Mouse (Mus musculus) MEL (cell line): ENCODE data around the gene H3f3a. TPM values are rescaled to one million over a fixed set of nuclear protein-coding genes. Genes with fewer than 3 reads are reported as not detected.

Experiments used
- DNase-seq: peaks from one replicate; pipeline ENCODE4 v3.0.0; 2011; ENCODE audit warnings: low read depth, low spot score
- H3K27ac ChIP-seq: 2 replicates; pipeline ENCODE4 v1.5.1; 2012; ENCODE audit warnings: low read depth, mild to moderate bottlenecking, control low read depth, low read length, moderate library complexity; ENCODE audit not compliant: control insufficient read depth
- H3K27me3 ChIP-seq, 2 experiments: fragments of 150-350 bp in 1 of 2; sonication (generic) in 1 of 2; 2 replicates each; pipeline ENCODE4 v1.6.1; 2012; ENCODE audit warnings: low read length in 2 of 2, mild to moderate bottlenecking in 2 of 2, improper control_type of control experiment in 1 of 2, moderate library complexity in 1 of 2; ENCODE audit not compliant: insufficient read depth in 2 of 2, control insufficient read depth in 1 of 2
- H3K36me3 ChIP-seq, 2 experiments: 2 replicates each; pipeline ENCODE4 v1.6.1; 2012 to 2014; ENCODE audit warnings: low read length in 2 of 2, improper control_type of control experiment in 1 of 2, inconsistent platforms in 1 of 2, mild to moderate bottlenecking in 1 of 2; ENCODE audit not compliant: insufficient read depth in 2 of 2, control insufficient read depth in 1 of 2
- H3K4me1 ChIP-seq, 2 experiments: fragments of 150-350 bp in 1 of 2; sonication (generic) in 1 of 2; 2 replicates each; pipeline ENCODE4 v1.6.1; 2012; ENCODE audit warnings: low read length in 2 of 2, improper control_type of control experiment in 1 of 2, mild to moderate bottlenecking in 1 of 2; ENCODE audit not compliant: insufficient read depth in 2 of 2, control insufficient read depth in 1 of 2
- H3K4me3 ChIP-seq, 2 experiments: fragments of 150-350 bp in 1 of 2; sonication (generic) in 1 of 2; 2 replicates each; pipeline ENCODE4 v1.5.1; 2012; ENCODE audit warnings: low read depth in 2 of 2, low read length in 2 of 2, mild to moderate bottlenecking in 2 of 2, moderate library complexity in 2 of 2, control low read depth in 1 of 2, improper control_type of control experiment in 1 of 2; ENCODE audit not compliant: control insufficient read depth in 1 of 2, insufficient read depth in 1 of 2
- H3K79me2 ChIP-seq: 2 replicates; pipeline ENCODE4 v1.6.1; 2012; ENCODE audit warnings: mild to moderate bottlenecking, low read length, moderate library complexity; ENCODE audit not compliant: control insufficient read depth, poor library complexity, insufficient read depth
- H3K9ac ChIP-seq: 2 replicates; pipeline ENCODE4 v1.6.1; 2012; ENCODE audit warnings: low read depth, mild to moderate bottlenecking, control low read depth, low read length, moderate library complexity; ENCODE audit not compliant: control insufficient read depth, poor library complexity, severe bottlenecking
- H3K9me3 ChIP-seq: fragments of 150-350 bp; sonication (generic); replicated peaks from 2 replicates; pipeline ENCODE4 v1.6.1; 2012; ENCODE audit warnings: mild to moderate bottlenecking, low read length, improper control_type of control experiment, moderate library complexity; ENCODE audit not compliant: insufficient read depth
- CHD1 ChIP-seq: IDR thresholded peaks from 2 replicates; pipeline ENCODE4 v1.6.1; 2012; ENCODE audit warnings: low read depth, mild to moderate bottlenecking, inconsistent platforms, low read length, improper control_type of control experiment
- CHD2 ChIP-seq: IDR thresholded peaks from 2 replicates; pipeline ENCODE4 v1.6.1; 2011; ENCODE audit warnings: low read length, improper control_type of control experiment
- CTCF ChIP-seq, 3 experiments: IDR thresholded peaks in 2 of 3; conservative IDR thresholded peaks in 1 of 3; 2 replicates each; pipeline ENCODE4 v1.5.1; 2011 to 2012; ENCODE audit warnings: low read length in 3 of 3, low read depth in 2 of 3, mild to moderate bottlenecking in 2 of 3, improper control_type of control experiment in 1 of 3, inconsistent platforms in 1 of 3, mixed read lengths in 1 of 3, moderate library complexity in 1 of 3; ENCODE audit not compliant: control insufficient read depth in 1 of 3, insufficient read depth in 1 of 3, poor library complexity in 1 of 3, severe bottlenecking in 1 of 3
- E2F4 ChIP-seq: IDR thresholded peaks from 2 replicates; pipeline ENCODE4 v1.6.1; 2011; ENCODE audit warnings: low read depth, low read length, improper control_type of control experiment, borderline replicate concordance
- ETS1 ChIP-seq: IDR thresholded peaks from 2 replicates; pipeline ENCODE4 v1.6.1; 2012; ENCODE audit warnings: low read depth, mild to moderate bottlenecking, inconsistent platforms, low read length, improper control_type of control experiment, moderate library complexity
- GABPA ChIP-seq: IDR thresholded peaks from 2 replicates; pipeline ENCODE4 v1.6.1; 2012; ENCODE audit warnings: low read depth, mild to moderate bottlenecking, inconsistent platforms, low read length, improper control_type of control experiment, moderate library complexity
- GATA1 ChIP-seq: IDR thresholded peaks from 2 replicates; pipeline ENCODE4 v1.6.1; 2011; ENCODE audit warnings: low read depth, low read length, improper control_type of control experiment
- HCFC1 ChIP-seq: IDR thresholded peaks from 2 replicates; pipeline ENCODE4 v1.6.1; 2012; ENCODE audit warnings: low read depth, mild to moderate bottlenecking, inconsistent platforms, low read length, improper control_type of control experiment, moderate library complexity
- JUND ChIP-seq: IDR thresholded peaks from 2 replicates; pipeline ENCODE4 v1.6.1; 2011; ENCODE audit warnings: low read depth, mild to moderate bottlenecking, improper control_type of control experiment, low read length
- KAT2A ChIP-seq: conservative IDR thresholded peaks from 2 replicates; pipeline ENCODE4 v1.6.1; 2012; ENCODE audit warnings: low read depth, low read length, improper control_type of control experiment, inconsistent platforms
- MAX ChIP-seq: IDR thresholded peaks from 2 replicates; pipeline ENCODE4 v1.6.1; 2011; ENCODE audit warnings: low read length, improper control_type of control experiment
- MAZ ChIP-seq: IDR thresholded peaks from 2 replicates; pipeline ENCODE4 v1.6.1; 2012; ENCODE audit warnings: low read depth, mild to moderate bottlenecking, inconsistent platforms, low read length, improper control_type of control experiment
- MXI1 ChIP-seq: IDR thresholded peaks from 2 replicates; pipeline ENCODE4 v1.6.1; 2011; ENCODE audit warnings: mild to moderate bottlenecking, low read depth, low read length, improper control_type of control experiment
- MYC ChIP-seq: IDR thresholded peaks from 2 replicates; pipeline ENCODE4 v1.6.1; 2011; ENCODE audit warnings: low read depth, mild to moderate bottlenecking, low read length, improper control_type of control experiment, moderate library complexity
- NELFE ChIP-seq: IDR thresholded peaks from 2 replicates; pipeline ENCODE4 v1.6.1; 2011; ENCODE audit warnings: low read depth, low read length, improper control_type of control experiment
- NRF1 ChIP-seq: IDR thresholded peaks from 2 replicates; pipeline ENCODE4 v1.6.1; 2014; ENCODE audit warnings: low read depth, mild to moderate bottlenecking, inconsistent platforms, low read length, improper control_type of control experiment, moderate library complexity; ENCODE audit not compliant: poor library complexity, insufficient read depth, severe bottlenecking
- POLR2A ChIP-seq, 2 experiments: IDR thresholded peaks; 2 replicates each; pipeline ENCODE4 v1.6.1; 2011 to 2012; ENCODE audit warnings: low read length in 2 of 2, mild to moderate bottlenecking in 2 of 2, control low read depth in 1 of 2, improper control_type of control experiment in 1 of 2, low read depth in 1 of 2, moderate library complexity in 1 of 2; ENCODE audit not compliant: control insufficient read depth in 1 of 2, insufficient read depth in 1 of 2, poor library complexity in 1 of 2
- POLR2AphosphoS5 ChIP-seq: IDR thresholded peaks from 2 replicates; pipeline ENCODE4 v1.6.1; 2012; ENCODE audit warnings: low read depth, borderline replicate concordance, mild to moderate bottlenecking, inconsistent platforms, low read length, moderate library complexity, mixed read lengths
- RAD21 ChIP-seq: IDR thresholded peaks from 2 replicates; pipeline ENCODE4 v1.6.1; 2011; ENCODE audit warnings: mild to moderate bottlenecking, low read depth, low read length, improper control_type of control experiment
- RCOR1 ChIP-seq: IDR thresholded peaks from 2 replicates; pipeline ENCODE4 v1.6.1; 2012; ENCODE audit warnings: low read depth, mild to moderate bottlenecking, inconsistent platforms, low read length, improper control_type of control experiment
- SIN3A ChIP-seq: IDR thresholded peaks from 2 replicates; pipeline ENCODE4 v1.6.1; 2012; ENCODE audit warnings: low read length, improper control_type of control experiment, inconsistent platforms
- UBTF ChIP-seq: IDR thresholded peaks from 2 replicates; pipeline ENCODE4 v1.6.1; 2012; ENCODE audit warnings: low read depth, mild to moderate bottlenecking, inconsistent platforms, low read length, improper control_type of control experiment, moderate library complexity, borderline replicate concordance; ENCODE audit not compliant: insufficient read depth
- USF2 ChIP-seq, 2 experiments: IDR thresholded peaks; 2 replicates each; pipeline ENCODE4 v1.6.1; 2011 to 2012; ENCODE audit warnings: improper control_type of control experiment in 2 of 2, low read length in 2 of 2, borderline replicate concordance in 1 of 2, inconsistent platforms in 1 of 2, low read depth in 1 of 2, mild to moderate bottlenecking in 1 of 2; ENCODE audit not compliant: insufficient read depth in 1 of 2
- ZC3H11A ChIP-seq: IDR thresholded peaks from 2 replicates; pipeline ENCODE4 v1.6.1; 2012; ENCODE audit warnings: low read depth, mild to moderate bottlenecking, inconsistent platforms, low read length, improper control_type of control experiment
- ZMIZ1 ChIP-seq: IDR thresholded peaks from 2 replicates; pipeline ENCODE4 v1.6.1; 2012; ENCODE audit warnings: low read depth, mild to moderate bottlenecking, inconsistent platforms, low read length, improper control_type of control experiment, moderate library complexity
- ZNF384 ChIP-seq: IDR thresholded peaks from 2 replicates; pipeline ENCODE4 v1.6.1; 2012; ENCODE audit warnings: low read depth, mild to moderate bottlenecking, inconsistent platforms, low read length, improper control_type of control experiment
- polyA plus RNA-seq, 2 experiments: library from polyadenylated mRNA; stranded (reverse) in 1 of 2; unstranded in 1 of 2; fragments of >175 nt in 1 of 2; fragments of >200 nt in 1 of 2; gene quantifications; 2 replicates each; pipeline versions ENCODE4 v1.2.1 to v1.2.4; 2012; ENCODE audit warnings: low replicate concordance in 2 of 2, low read depth in 1 of 2; ENCODE audit not compliant: insufficient read length in 2 of 2, insufficient read depth in 1 of 2, missing spikeins in 1 of 2
- total RNA-seq: library from RNA; depleted of rRNA; stranded (reverse); fragments of 300-350 nt; gene quantifications from 2 replicates; pipeline ENCODE4 v1.2.3, GENCODE M21; 2012

Gene H3f3a
- total and polyA plus RNA-seq, 3 experiments, result 265 to 903 (median 574) TPM

- H3K36me3 ChIP-seq, result peaks cover 2 to 25% of the 10 kb centered on the region in 2 experiments
- peak overlapping the region; percentile 100 for H3K9ac ChIP-seq
- peaks cover 3 to 7% of the 10 kb centered on the region in 2 experiments; a peak in 2 of 4 replicates for H3K4me1 ChIP-seq
- H3K27me3 ChIP-seq, result no peaks in the 10 kb centered on the region
- peak overlapping the region; percentile 81 to 92 for H3K4me3 ChIP-seq
- H3K27ac ChIP-seq, result peak overlapping the region; percentile 99
- TF ChIP-seq MAX (peak; percentile 67; the same call in 1 of the 2 replicates), ZMIZ1 (0 out of 2 replicates have a peak, but pooled peaks have one; percentile 7), SIN3A (peak; percentile 63), MYC (peak; percentile 76; the same call in 1 of the 2 replicates), CHD1 (peak; percentile 97; the same call in 1 of the 2 replicates), HCFC1 (peak; percentile 3; the same call in 1 of the 2 replicates), MXI1 (peak; percentile 92), GABPA (no peak), ETS1 (no peak)
- TF ChIP-seq, all 39 proteins: peak for 7
- DNase-seq, result peak; percentile 81
- Histone ChIP-seq H3K79me2 (peaks cover 35% of the 10 kb centered on the region), H3K9me3 (no peaks in the 10 kb centered on the region)
These were observed 1.0 kb downstream of the H3f3a start for GRCm38 (mm10) chr1:180812463-180813408.

- H3K9me3 ChIP-seq, result no peaks in the 10 kb centered on the region
- H3K27me3 ChIP-seq, result no peaks in the 10 kb centered on the region
- H3K4me1 ChIP-seq, result peaks cover 3 to 7% of the 10 kb centered on the region in 2 experiments; a peak in 2 of 4 replicates
- peaks cover 7 to 25% of the 10 kb centered on the region in 2 experiments for H3K36me3 ChIP-seq
- H3K9ac ChIP-seq, result peak overlapping the region; percentile 100
- TF ChIP-seq KAT2A, result no peak
- no peak for TF ChIP-seq CHD1
- TF ChIP-seq E2F4, result no peak
- TF ChIP-seq UBTF, result no peak
- TF ChIP-seq ZC3H11A, result no peak
- TF ChIP-seq USF2 (IDR thresholded peaks at IDR 0.05; ENCODE audit: borderline replicate concordance in 1 of 2, insufficient read depth in 1 of 2, low read depth in 1 of 2, low read length in 2 of 2), result no peak
- TF ChIP-seq GABPA, result no peak
- peak; percentile 63 for TF ChIP-seq ZNF384
- TF ChIP-seq CTCF (IDR thresholded peaks at IDR 0.05 in 2 of 3, conservative IDR thresholded peaks at IDR 0.05 in 1 of 3; ENCODE audit: control insufficient read depth in 1 of 3, insufficient read depth in 1 of 3, low read depth in 2 of 3, low read length in 3 of 3, poor library complexity in 1 of 3, severe bottlenecking in 1 of 3), result peak in 2 of 3 experiments; percentile 36 to 65; a peak in 4 of 6 replicates
- TF ChIP-seq MAZ, result no peak
- TF ChIP-seq NELFE, result no peak
- no peak for TF ChIP-seq NRF1
- TF ChIP-seq HCFC1, result peak; percentile 9; the same call in 1 of the 2 replicates
- TF ChIP-seq POLR2AphosphoS5, result no peak
- no peak for TF ChIP-seq RAD21
- TF ChIP-seq SIN3A, result no peak; the same call in 1 of the 2 replicates
- TF ChIP-seq CHD2, result no peak
- TF ChIP-seq MYC, result no peak
- TF ChIP-seq POLR2A (IDR thresholded peaks at IDR 0.05; ENCODE audit: control insufficient read depth in 1 of 2, insufficient read depth in 1 of 2, low read depth in 1 of 2, low read length in 2 of 2, poor library complexity in 1 of 2), result no peak
- no peak for TF ChIP-seq RCOR1
- TF ChIP-seq JUND, result no peak
- no peak for TF ChIP-seq GATA1
- peak; percentile 52 for DNase-seq
- H3K27ac ChIP-seq, result peak overlapping the region; percentile 99
- peaks cover 35% of the 10 kb centered on the region for H3K79me2 ChIP-seq
- H3K4me3 ChIP-seq, result peak overlapping the region; percentile 81 to 92
These were observed 1.9 kb downstream of the H3f3a start for GRCm38 (mm10) chr1:180811596-180812462.
